Comparison of ENCODE assay signal across 16 mouse cellular contexts in the genomic region with DNA sequence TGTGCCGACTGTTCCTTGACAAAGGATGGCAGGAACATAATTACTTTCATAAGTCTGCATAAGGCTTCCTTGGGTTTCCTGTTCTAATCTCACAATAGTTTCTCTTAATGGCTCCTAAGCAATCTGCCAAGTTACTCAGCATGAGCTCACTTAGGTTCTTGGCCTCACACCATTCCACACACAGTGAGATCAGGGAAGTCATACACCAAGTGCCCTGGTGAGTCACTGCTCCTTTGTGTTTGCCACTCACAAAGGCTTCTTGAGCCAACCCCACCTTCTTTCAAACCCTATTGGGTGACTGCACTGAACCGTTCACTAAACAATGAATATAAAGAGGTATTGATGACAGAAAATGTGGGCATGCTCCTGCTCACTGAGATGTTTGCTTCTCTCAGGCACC.
A peak's percentile ranks its signal among the peaks of the same experiment; 100 is the strongest.
DNase-seq lines count a peak whose midpoint lies in the region; ATAC-seq lines count a peak whose summit lies in the region.
"Had no signal": no experiment of that assay in that cellular context is flagged by ENCODE, and none has a peak within 500 bp of the region (broad histone marks: within the 10 kb centered on the region; RNA-seq: fewer than 3 reads in every experiment).

No protein-coding gene starts in this region.

- no peak overlapping the region for H3K4me2 ChIP-seq in forebrain, embryonic 14.5 days (ENCODE audit: low read length)
- H3K4me2 ChIP-seq: heart, embryonic 11.5 days; limb, embryonic 13.5 days; lung, embryonic 15.5 days; midbrain, embryonic 13.5 days had no signal

- H3K27me3 ChIP-seq in forebrain, embryonic 14.5 days (replicated peaks; ENCODE audit: control insufficient read depth, insufficient read depth, low read length), result no peaks in the 10 kb centered on the region
- H3K27me3 ChIP-seq: limb, embryonic 13.5 days; lung, embryonic 15.5 days; midbrain, embryonic 13.5 days had no signal

- peak; percentile 13 for DNase-seq in gastrocnemius, adult 18-20 months (ENCODE audit: low spot score)
- no peak for DNase-seq in gastrocnemius, postnatal 36 days
- peak; percentile 24 for DNase-seq in ovary, adult 18-20 months (ENCODE audit: low spot score)
- DNase-seq in ovary, postnatal 10 days (ENCODE audit: low spot score), result no peak
- DNase-seq in forebrain, embryonic 14.5 days (ENCODE audit: low spot score), result peak; percentile 63
- DNase-seq in left cerebral cortex, postnatal 36 days (ENCODE audit: low spot score in 2 of 2), result no peak
- no peak for DNase-seq in kidney, postnatal 4 days
- DNase-seq: cerebellum, adult 9-11 months; kidney, postnatal 25 days; layer of hippocampus, postnatal 36 days had no signal

- peak; percentile 78 for ATAC-seq in forebrain, embryonic 14.5 days
- no peak for ATAC-seq in granulocyte monocyte progenitor cell, adult 5-6 weeks (replicated peaks; ENCODE audit: poor library complexity, severe bottlenecking)
- ATAC-seq: midbrain, embryonic 13.5 days had no signal

- intact Hi-C loops in gastrocnemius, postnatal 36 days (cut with DNase I), result no loop called here
- intact Hi-C loops in left cerebral cortex, postnatal 36 days (cut with DNase I), result no loop called here

- H3K4me1 ChIP-seq in forebrain, embryonic 14.5 days (ENCODE audit: control insufficient read depth, insufficient read depth, low read length), result peaks cover 10% of the 10 kb centered on the region

- H3K4me3 ChIP-seq in forebrain, embryonic 14.5 days (ENCODE audit: low read depth, low read length), result no peak overlapping the region
- H3K4me3 ChIP-seq: erythroblast, embryonic 14.5 days; limb, embryonic 13.5 days; lung, embryonic 15.5 days; midbrain, embryonic 13.5 days had no signal

- H3K36me3 ChIP-seq in forebrain, embryonic 14.5 days (ENCODE audit: control insufficient read depth, insufficient read depth, low read length), result no peaks in the 10 kb centered on the region
- H3K36me3 ChIP-seq: limb, embryonic 13.5 days; lung, embryonic 15.5 days; midbrain, embryonic 13.5 days had no signal

- no peak overlapping the region for H3K27ac ChIP-seq in forebrain, embryonic 14.5 days (ENCODE audit: low read depth, low read length)
- H3K27ac ChIP-seq: limb, embryonic 13.5 days; lung, embryonic 15.5 days; midbrain, embryonic 13.5 days had no signal

- H3K9me3 ChIP-seq in forebrain, embryonic 14.5 days (replicated peaks; ENCODE audit: control insufficient read depth, low read length), result no peaks in the 10 kb centered on the region
- H3K9me3 ChIP-seq: limb, embryonic 13.5 days; lung, embryonic 15.5 days; midbrain, embryonic 13.5 days had no signal

- 1% methylated on average over 2 of the region's 2 CpGs for WGBS in forebrain, embryonic 14.5 days

- no peak overlapping the region for H3K9ac ChIP-seq in forebrain, embryonic 14.5 days (ENCODE audit: low read length)
- H3K9ac ChIP-seq: limb, embryonic 13.5 days; lung, embryonic 15.5 days; midbrain, embryonic 13.5 days had no signal

Comparison
In these comparisons a context has a peak if more than half of its experiments do, and no peak if none do; other contexts are left out.
1. DNase-seq: peak in gastrocnemius, adult 18-20 months (single experiment), ovary, adult 18-20 months (single experiment) and forebrain, embryonic 14.5 days (single experiment); none in gastrocnemius, postnatal 36 days (0 of 2), ovary, postnatal 10 days (single experiment), left cerebral cortex, postnatal 36 days (0 of 2) and kidney, postnatal 4 days (0 of 2).